Mouse (Mus musculus): ENCODE data around the gene Fam170b.

GRCm38 (mm10) chr14:32877549-32877948 lies 43.8 kb downstream of the Fam170b start:
- TF ChIP-seq CTCF (IDR thresholded peaks at IDR 0.05; ENCODE audit: low read depth, low read length) (no peak), POLR2A (IDR thresholded peaks at IDR 0.05; ENCODE audit: extremely low read depth, insufficient read depth, low read length) (no peak)
